ENCODE assay signal across 19 mouse cellular contexts in the genomic region with DNA sequence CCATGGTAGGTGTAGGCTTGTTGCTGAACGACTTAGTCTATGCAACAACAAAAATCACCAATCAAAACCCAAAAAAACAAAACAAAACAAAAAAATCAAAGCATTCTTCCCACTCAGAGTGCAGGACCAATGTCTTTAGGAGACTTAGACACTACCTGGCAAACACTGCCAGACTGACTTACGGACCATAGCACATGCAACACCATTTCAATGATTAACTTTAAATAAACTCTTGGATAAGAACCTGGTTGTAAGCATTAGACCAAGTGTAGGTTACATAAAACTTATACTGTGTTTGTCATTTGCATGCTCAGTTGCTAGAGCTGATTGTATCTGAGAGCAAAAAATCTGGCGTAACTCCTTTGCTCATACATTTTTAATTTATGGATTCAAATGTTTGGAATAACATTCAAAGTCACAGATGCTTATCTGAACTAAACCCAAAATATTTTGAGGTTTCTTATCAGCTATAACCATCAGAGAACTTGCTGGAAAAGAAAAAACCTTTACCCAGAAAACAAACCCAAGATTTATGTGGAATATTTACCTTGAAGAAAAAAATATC.
"Had no signal": no experiment of that assay in that cellular context is flagged by ENCODE, and none has a peak within 500 bp of the region (broad histone marks: within the 10 kb centered on the region; RNA-seq: fewer than 3 reads in every experiment).

No protein-coding gene starts in this region.

- H3K4me1 ChIP-seq: limb, embryonic 13.5 days; midbrain, embryonic 10.5 days; neural tube, embryonic 13.5 days had no signal

- ATAC-seq: hindbrain, embryonic 16.5 days; inflammation-experienced regulatory T-cells, adult 6 months; intestine, postnatal 0 days; midbrain, embryonic 16.5 days had no signal

- H3K9me3 ChIP-seq: limb, embryonic 13.5 days; midbrain, embryonic 10.5 days; neural tube, embryonic 13.5 days had no signal

- H3K4me2 ChIP-seq: limb, embryonic 13.5 days; lung, embryonic 14.5 days; neural tube, embryonic 13.5 days had no signal

- DNase-seq: kidney, postnatal 4 days; left cerebral cortex, postnatal 4 days; lung, embryonic 14.5 days; lung, postnatal 10 days; lung, postnatal 4 days; retina, postnatal 1 day; right cerebral cortex, postnatal 4 days; spleen, adult 18-20 months; thymus, adult 18-20 months; thymus, postnatal 14 days had no signal

- H3K27me3 ChIP-seq: limb, embryonic 13.5 days; neural tube, embryonic 13.5 days had no signal

- H3K4me3 ChIP-seq: layer of hippocampus, adult 2 months; limb, embryonic 13.5 days; midbrain, embryonic 10.5 days; neural tube, embryonic 13.5 days had no signal

- H3K9ac ChIP-seq: limb, embryonic 13.5 days; liver, embryonic 14.5 days; lung, embryonic 14.5 days; neural tube, embryonic 13.5 days had no signal

- H3K27ac ChIP-seq: layer of hippocampus, adult 2 months; limb, embryonic 13.5 days; liver, embryonic 14.5 days; midbrain, embryonic 10.5 days; neural tube, embryonic 13.5 days had no signal

- H3K36me3 ChIP-seq: limb, embryonic 13.5 days; midbrain, embryonic 10.5 days; neural tube, embryonic 13.5 days had no signal
